Mouse (Mus musculus) CH12.LX (cell line): ENCODE data around the gene Klhl32.

ENCODE experiments used
- CTCF ChIP-seq, 2 experiments: IDR thresholded peaks in 1 of 2; conservative IDR thresholded peaks in 1 of 2; 2 replicates each; pipeline ENCODE4 v1.5.1; 2011 to 2012; ENCODE audit warnings: low read depth in 2 of 2, low read length in 2 of 2, improper control_type of control experiment in 1 of 2, inconsistent platforms in 1 of 2, mild to moderate bottlenecking in 1 of 2, moderate library complexity in 1 of 2
- E2F4 ChIP-seq: IDR thresholded peaks from 2 replicates; pipeline ENCODE4 v1.6.1; 2011; ENCODE audit warnings: low read depth, low read length, improper control_type of control experiment; ENCODE audit not compliant: insufficient replicate concordance
- MAFK ChIP-seq: IDR thresholded peaks from 2 replicates; pipeline ENCODE4 v1.6.1; 2011; ENCODE audit warnings: low read length, improper control_type of control experiment; ENCODE audit not compliant: insufficient replicate concordance
- MAX ChIP-seq: IDR thresholded peaks from 2 replicates; pipeline ENCODE4 v1.6.1; 2011; ENCODE audit warnings: low read length, improper control_type of control experiment
- MEF2A ChIP-seq: IDR thresholded peaks from 2 replicates; pipeline ENCODE4 v1.6.1; 2014; ENCODE audit warnings: low read depth, mild to moderate bottlenecking, inconsistent platforms, low read length, improper control_type of control experiment, borderline replicate concordance
- PAX5 ChIP-seq: IDR thresholded peaks from 2 replicates; pipeline ENCODE4 v1.6.1; 2012; ENCODE audit warnings: low read length, inconsistent platforms, mixed read lengths
- POLR2A ChIP-seq: IDR thresholded peaks from 2 replicates; pipeline ENCODE4 v1.6.1; 2011; ENCODE audit warnings: low read depth, mild to moderate bottlenecking, improper control_type of control experiment, low read length
- USF1 ChIP-seq: IDR thresholded peaks from 2 replicates; pipeline ENCODE4 v1.6.1; 2014; ENCODE audit warnings: low read depth, mild to moderate bottlenecking, inconsistent platforms, low read length, improper control_type of control experiment

DNA sequence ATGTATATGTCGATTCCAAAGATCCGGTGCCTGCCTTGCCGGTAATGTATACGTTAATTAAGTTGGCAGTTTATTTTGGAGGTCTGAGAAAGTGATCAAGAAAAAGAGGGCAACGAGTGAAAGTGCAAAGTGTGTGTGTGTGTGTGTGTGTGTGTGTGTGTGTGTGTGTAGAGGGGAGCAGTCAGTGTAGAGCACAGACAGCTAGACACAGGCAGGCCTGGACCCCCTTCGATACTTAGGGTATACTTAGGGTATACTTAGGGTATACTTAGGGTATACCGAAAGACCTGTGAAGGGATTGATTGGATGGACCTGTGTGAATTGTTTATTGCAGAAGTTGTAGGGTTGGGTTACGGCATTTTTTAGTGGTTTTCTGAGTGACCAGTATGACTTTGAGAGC, 47.7 kb upstream of the Klhl32 start:
- TF ChIP-seq PAX5 (no peak), MAFK (no peak), POLR2A (no peak), CTCF (conservative IDR thresholded peaks at IDR 0.05 in 1 of 2, IDR thresholded peaks at IDR 0.05 in 1 of 2; ENCODE audit: low read depth in 2 of 2, low read length in 2 of 2) (no peak), MEF2A (no peak), MAX (no peak), USF1 (no peak), E2F4 (no peak)
